In genomic region chr10:19570288-19570687, GRCm38 (mm10) we compare ENCODE assay signal across 16 mouse cellular contexts. TPM values are rescaled to one million over a fixed set of nuclear protein-coding genes. Genes with fewer than 3 reads are reported as not detected.
DNase-seq lines count a peak whose midpoint lies in the region; ATAC-seq and TF ChIP-seq lines count a peak whose summit lies in the region.
"Had no signal": no experiment of that assay in that cellular context is flagged by ENCODE, and none has a peak within 500 bp of the region (broad histone marks: within the 10 kb centered on the region; RNA-seq: fewer than 3 reads in every experiment).

No protein-coding gene starts in this region.

- DNase-seq in heart, postnatal 0 days (ENCODE audit: low spot score) = no peak
- DNase-seq in 3T3-L1 (ENCODE audit: low read depth, low spot score) (peak; percentile 67), MEL (ENCODE audit: low read depth, low spot score) (peak; percentile 28)
- peak; percentile 39 for DNase-seq in induced T-regulatory cell, adult 2 months (ENCODE audit: low read depth)
- no peak for DNase-seq in cerebellum, adult 18-20 months
- no peak for DNase-seq in thymus, postnatal 36 days
- no peak for DNase-seq in hindbrain, embryonic 11.5 days (ENCODE audit: low spot score)
- DNase-seq: adrenal gland, adult 2 months; cerebellum, adult 8-10 months; kidney, adult 9 months had no signal

- H3K27me3 ChIP-seq in heart, postnatal 0 days (ENCODE audit: control insufficient read depth, insufficient read depth, low read length) = no peaks in the 10 kb centered on the region
- no peaks in the 10 kb centered on the region for H3K27me3 ChIP-seq in heart, embryonic 11.5 days (ENCODE audit: control insufficient read depth, insufficient read depth, low read length)
- no peaks in the 10 kb centered on the region for H3K27me3 ChIP-seq in MEL (ENCODE audit: control insufficient read depth in 1 of 2, insufficient read depth in 2 of 2, low read length in 2 of 2)
- H3K27me3 ChIP-seq in hindbrain, embryonic 11.5 days (ENCODE audit: control insufficient read depth, insufficient read depth, low read length) = no peaks in the 10 kb centered on the region
- H3K27me3 ChIP-seq: neural tube, embryonic 12.5 days had no signal

- H3K79me2 ChIP-seq in MEL (ENCODE audit: control insufficient read depth, insufficient read depth, low read length, poor library complexity) = no peaks in the 10 kb centered on the region

- H3K4me3 ChIP-seq in heart, postnatal 0 days (ENCODE audit: low read depth, low read length) = no peak overlapping the region
- H3K4me3 ChIP-seq in heart, embryonic 11.5 days (ENCODE audit: low read depth, low read length) = no peak overlapping the region
- H3K4me3 ChIP-seq in MEL (ENCODE audit: control insufficient read depth in 1 of 2, insufficient read depth in 1 of 2, low read depth in 2 of 2, low read length in 2 of 2) = no peak overlapping the region
- no peak overlapping the region for H3K4me3 ChIP-seq in hindbrain, embryonic 11.5 days (ENCODE audit: low read depth, low read length)
- H3K4me3 ChIP-seq: midbrain, embryonic 10.5 days; neural tube, embryonic 12.5 days had no signal

- no peaks in the 10 kb centered on the region for H3K36me3 ChIP-seq in heart, postnatal 0 days (replicated peaks; ENCODE audit: control insufficient read depth, insufficient read depth, low read length)
- no peaks in the 10 kb centered on the region for H3K36me3 ChIP-seq in heart, embryonic 11.5 days (ENCODE audit: control insufficient read depth, insufficient read depth, low read length)
- no peaks in the 10 kb centered on the region for H3K36me3 ChIP-seq in MEL (ENCODE audit: control insufficient read depth in 1 of 2, insufficient read depth in 2 of 2, low read length in 2 of 2)
- H3K36me3 ChIP-seq in hindbrain, embryonic 11.5 days (ENCODE audit: control insufficient read depth, insufficient read depth, low read length) = no peaks in the 10 kb centered on the region
- H3K36me3 ChIP-seq: midbrain, embryonic 10.5 days; neural tube, embryonic 12.5 days had no signal

- no peak for TF ChIP-seq POLR2A in MEL (IDR thresholded peaks at IDR 0.05; ENCODE audit: control insufficient read depth in 1 of 2, insufficient read depth in 1 of 2, low read depth in 1 of 2, low read length in 2 of 2, poor library complexity in 1 of 2)

- no peak for TF ChIP-seq RAD21 in MEL (IDR thresholded peaks at IDR 0.05; ENCODE audit: low read depth, low read length)

- no peak overlapping the region for H3K9ac ChIP-seq in heart, postnatal 0 days (replicated peaks; ENCODE audit: low read depth, low read length)
- no peak overlapping the region for H3K9ac ChIP-seq in heart, embryonic 11.5 days (ENCODE audit: low read depth, low read length)
- H3K9ac ChIP-seq in MEL (ENCODE audit: control insufficient read depth, low read depth, low read length, poor library complexity, severe bottlenecking) = no peak overlapping the region
- H3K9ac ChIP-seq in hindbrain, embryonic 11.5 days (ENCODE audit: low read depth, low read length) = no peak overlapping the region
- H3K9ac ChIP-seq: neural tube, embryonic 12.5 days had no signal

- ATAC-seq in heart, postnatal 0 days (ENCODE audit: insufficient read depth, low read depth) = no peak
- ATAC-seq in heart, embryonic 11.5 days (replicated peaks; ENCODE audit: insufficient number of reproducible peaks, low FRiP score, low TSS enrichment) = no peak
- ATAC-seq in hindbrain, embryonic 11.5 days (ENCODE audit: low FRiP score) = no peak

- no peaks in the 10 kb centered on the region for H3K9me3 ChIP-seq in heart, postnatal 0 days (replicated peaks; ENCODE audit: control insufficient read depth, low read length)
- H3K9me3 ChIP-seq in heart, embryonic 11.5 days (replicated peaks; ENCODE audit: control insufficient read depth, low read length) = no peaks in the 10 kb centered on the region
- no peaks in the 10 kb centered on the region for H3K9me3 ChIP-seq in MEL (replicated peaks; ENCODE audit: insufficient read depth, low read length)
- no peaks in the 10 kb centered on the region for H3K9me3 ChIP-seq in hindbrain, embryonic 11.5 days (ENCODE audit: control insufficient read depth, low read length)
- H3K9me3 ChIP-seq: midbrain, embryonic 10.5 days; neural tube, embryonic 12.5 days had no signal

- WGBS in heart, postnatal 0 days = 47% methylated on average over 4 of the region's 4 CpGs
- 59% methylated on average over 4 of the region's 4 CpGs for WGBS in heart, embryonic 11.5 days (ENCODE audit: insufficient replicate concordance)
- 89% methylated on average over 4 of the region's 4 CpGs for WGBS in hindbrain, embryonic 11.5 days

- H3K4me2 ChIP-seq in heart, postnatal 0 days (ENCODE audit: low read depth, low read length) = no peak overlapping the region
- H3K4me2 ChIP-seq in heart, embryonic 11.5 days = no peak overlapping the region
- no peak overlapping the region for H3K4me2 ChIP-seq in hindbrain, embryonic 11.5 days (replicated peaks; ENCODE audit: low read depth, low read length)
- H3K4me2 ChIP-seq: neural tube, embryonic 12.5 days had no signal

- peaks cover 12% of the 10 kb centered on the region for H3K4me1 ChIP-seq in heart, postnatal 0 days (ENCODE audit: control insufficient read depth, insufficient read depth)
- no peaks in the 10 kb centered on the region for H3K4me1 ChIP-seq in heart, embryonic 11.5 days (ENCODE audit: control insufficient read depth, insufficient read depth, low read length)
- H3K4me1 ChIP-seq in MEL (ENCODE audit: control insufficient read depth in 1 of 2, insufficient read depth in 2 of 2, low read length in 2 of 2) = peaks cover 0 to 6% of the 10 kb centered on the region in 2 experiments; a peak in 1 of 4 replicates
- no peaks in the 10 kb centered on the region for H3K4me1 ChIP-seq in hindbrain, embryonic 11.5 days (replicated peaks; ENCODE audit: control insufficient read depth, insufficient read depth, low read length)
- H3K4me1 ChIP-seq: midbrain, embryonic 10.5 days; neural tube, embryonic 12.5 days had no signal

- no peak for TF ChIP-seq CTCF in heart, postnatal 0 days (IDR thresholded peaks at IDR 0.05; ENCODE audit: low read depth)
- no peak for TF ChIP-seq CTCF in MEL (IDR thresholded peaks at IDR 0.05 in 2 of 3, conservative IDR thresholded peaks at IDR 0.05 in 1 of 3; ENCODE audit: control insufficient read depth in 1 of 3, insufficient read depth in 1 of 3, low read depth in 2 of 3, low read length in 3 of 3, poor library complexity in 1 of 3, severe bottlenecking in 1 of 3)

- peak overlapping the region; percentile 65 for H3K27ac ChIP-seq in heart, postnatal 0 days (ENCODE audit: low read depth)
- H3K27ac ChIP-seq in heart, embryonic 11.5 days (ENCODE audit: low read depth, low read length) = no peak overlapping the region
- H3K27ac ChIP-seq in MEL (ENCODE audit: control insufficient read depth, low read depth, low read length) = no peak overlapping the region
- H3K27ac ChIP-seq in hindbrain, embryonic 11.5 days (ENCODE audit: low read depth, low read length) = no peak overlapping the region
- H3K27ac ChIP-seq: midbrain, embryonic 10.5 days; neural tube, embryonic 12.5 days had no signal

- no peak for TF ChIP-seq EP300 in heart, postnatal 0 days (IDR thresholded peaks at IDR 0.05; ENCODE audit: low read depth)
- TF ChIP-seq EP300 in MEL (IDR thresholded peaks at IDR 0.05; ENCODE audit: low read depth in 1 of 2, low read length in 2 of 2) = no peak

TF ChIP-seq in MEL, 35 proteins besides CTCF, POLR2A, EP300 and RAD21:
- TF ChIP-seq MAX (IDR thresholded peaks at IDR 0.05; ENCODE audit: low read length) = no peak
- no peak for TF ChIP-seq TBP (IDR thresholded peaks at IDR 0.05; ENCODE audit: low read depth, low read length)
- TF ChIP-seq RCOR1 (IDR thresholded peaks at IDR 0.05; ENCODE audit: low read depth, low read length) = no peak
- no peak for TF ChIP-seq KAT2A (conservative IDR thresholded peaks at IDR 0.05; ENCODE audit: low read depth, low read length)
- no peak for TF ChIP-seq POLR2AphosphoS2 (IDR thresholded peaks at IDR 0.05; ENCODE audit: low read length)
- no peak for TF ChIP-seq ZC3H11A (IDR thresholded peaks at IDR 0.05; ENCODE audit: low read depth, low read length)
- no peak for TF ChIP-seq MYB (IDR thresholded peaks at IDR 0.05; ENCODE audit: low read depth, low read length)
- no peak for TF ChIP-seq ZKSCAN1 (IDR thresholded peaks at IDR 0.05; ENCODE audit: low read depth, low read length)
- no peak for TF ChIP-seq GABPA (IDR thresholded peaks at IDR 0.05; ENCODE audit: low read depth, low read length)
- no peak for TF ChIP-seq CHD2 (IDR thresholded peaks at IDR 0.05; ENCODE audit: low read length)
- no peak for TF ChIP-seq HCFC1 (IDR thresholded peaks at IDR 0.05; ENCODE audit: low read depth, low read length)
- no peak for TF ChIP-seq MAFK (IDR thresholded peaks at IDR 0.05; ENCODE audit: borderline replicate concordance, low read depth, low read length)
- TF ChIP-seq ZMIZ1 (IDR thresholded peaks at IDR 0.05; ENCODE audit: low read depth, low read length) = no peak
- TF ChIP-seq CHD1 (IDR thresholded peaks at IDR 0.05; ENCODE audit: low read depth, low read length) = no peak
- no peak for TF ChIP-seq NRF1 (IDR thresholded peaks at IDR 0.05; ENCODE audit: insufficient read depth, low read depth, low read length, poor library complexity, severe bottlenecking)
- no peak for TF ChIP-seq GATA1 (IDR thresholded peaks at IDR 0.05; ENCODE audit: low read depth, low read length)
- TF ChIP-seq MYC (IDR thresholded peaks at IDR 0.05; ENCODE audit: low read depth, low read length) = no peak

RNA-seq across cellular contexts. Expression of gene Ifngr1, which starts 21.5 kb away (rescaled TPM):
- 21.6 and 38.6 TPM in 2 replicates for total RNA-seq in heart, postnatal 0 days (2014; rRNA removed; ENCODE audit: low replicate concordance)
- polyA plus RNA-seq in heart, postnatal 0 days (2015; fragmentation: Nextera tagmentation; extraction: Ambion mirVana) = 40.1 and 42.2 TPM in 2 replicates
- polyA plus RNA-seq in heart, embryonic 11.5 days (2014; fragmentation: Nextera tagmentation; extraction: Ambion mirVana) = 35.0 and 35.7 TPM in 2 replicates
- total RNA-seq in MEL (2012; rRNA removed) = 15.4 and 19.8 TPM in 2 replicates
- polyA plus RNA-seq in MEL (2012; ENCODE audit: insufficient read depth in 1 of 2, insufficient read length in 2 of 2, low read depth in 1 of 2, low replicate concordance in 2 of 2, missing spikeins in 1 of 2) = 10 to 100 TPM in 1 of 2 experiments, not detected in 1; 18.6 TPM
- polyA plus RNA-seq in hindbrain, embryonic 11.5 days (2014; fragmentation: Nextera tagmentation; extraction: Ambion mirVana) = 30.0 and 31.4 TPM in 2 replicates

RNA-seq across cellular contexts. Expression of gene Il22ra2, which starts 51.5 kb away (rescaled TPM):
- total RNA-seq in heart, postnatal 0 days (2014; rRNA removed; ENCODE audit: low replicate concordance) = not detected in 2 replicates
- not detected in 2 replicates for polyA plus RNA-seq in heart, postnatal 0 days (2015; fragmentation: Nextera tagmentation; extraction: Ambion mirVana)
- not detected in 2 replicates for polyA plus RNA-seq in heart, embryonic 11.5 days (2014; fragmentation: Nextera tagmentation; extraction: Ambion mirVana)
- not detected in 2 replicates for total RNA-seq in MEL (2012; rRNA removed)
- not detected for polyA plus RNA-seq in MEL (2012; ENCODE audit: insufficient read depth in 1 of 2, insufficient read length in 2 of 2, low read depth in 1 of 2, low replicate concordance in 2 of 2, missing spikeins in 1 of 2)
- polyA plus RNA-seq in hindbrain, embryonic 11.5 days (2014; fragmentation: Nextera tagmentation; extraction: Ambion mirVana) = not detected in 2 replicates
- total RNA-seq: adrenal gland, adult 2 months; ES-E14; heart, postnatal 36 days; layer of hippocampus, postnatal 10 days had no signal
- polyA plus RNA-seq: adrenal gland, adult 2 months; midbrain, embryonic 10.5 days; neural tube, embryonic 12.5 days had no signal

Comparison
In these comparisons a context has a peak if more than half of its experiments do, and no peak if none do; other contexts are left out.
1. DNase-seq: peak in 3T3-L1 (single experiment), MEL (single experiment) and induced T-regulatory cell, adult 2 months (single experiment); none in heart, postnatal 0 days (single experiment), cerebellum, adult 18-20 months (0 of 2), thymus, postnatal 36 days (0 of 2) and hindbrain, embryonic 11.5 days (single experiment).